Mouse (Mus musculus) lung, postnatal 36 days (tissue): ENCODE measurements around the gene Pbld2.

Source experiments
- DNase-seq: peaks from one replicate; pipeline ENCODE4 v3.0.0; 2022; ENCODE audit warnings: mixed read lengths

Gene Pbld2

DNA sequence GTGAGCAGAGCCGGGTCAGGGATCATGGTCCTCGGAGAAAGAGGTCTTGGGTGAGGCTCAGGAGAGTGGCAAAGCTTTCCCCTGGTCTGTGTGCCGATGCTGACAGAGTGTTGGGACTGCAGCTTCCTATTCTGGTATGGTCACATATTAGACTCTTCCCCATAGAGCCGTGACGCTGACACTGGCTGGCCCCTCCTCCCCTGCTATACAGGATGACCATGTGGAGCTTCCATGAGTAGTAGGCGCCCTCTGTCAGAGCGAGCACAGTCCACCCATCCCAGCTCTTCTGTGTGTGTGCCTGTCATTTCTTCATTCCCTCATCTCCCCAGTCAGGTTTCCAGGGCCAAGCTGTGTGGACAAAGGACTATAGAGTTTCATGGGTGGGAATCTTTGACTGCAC is 39.2 kb downstream of the Pbld2 start:
- DNase-seq = no peak

- no peak for DNase-seq
These were observed 40.4 kb downstream of the Pbld2 start for GRCm38 (mm10) chr10:63064516-63064915.

DNA sequence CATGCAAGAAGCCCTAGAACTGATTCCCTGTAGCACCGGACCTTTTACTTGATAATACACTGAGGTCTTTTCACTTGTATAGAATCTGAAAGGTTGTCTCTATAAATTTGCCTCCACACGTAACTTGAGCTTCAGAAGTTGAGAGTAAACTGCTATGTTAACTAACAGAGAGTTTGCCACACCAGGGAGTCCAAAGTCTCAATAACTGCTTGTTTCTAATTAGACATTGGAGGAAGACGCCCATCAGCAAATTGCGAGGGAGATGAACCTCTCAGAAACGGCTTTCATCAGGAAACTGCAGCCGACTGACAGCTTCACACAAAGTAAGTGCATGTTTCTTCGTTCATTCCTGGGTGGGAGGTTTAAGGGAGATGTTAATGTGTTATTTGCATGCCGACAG is 41.4 kb downstream of the Pbld2 start:
- no peak for DNase-seq

DNA sequence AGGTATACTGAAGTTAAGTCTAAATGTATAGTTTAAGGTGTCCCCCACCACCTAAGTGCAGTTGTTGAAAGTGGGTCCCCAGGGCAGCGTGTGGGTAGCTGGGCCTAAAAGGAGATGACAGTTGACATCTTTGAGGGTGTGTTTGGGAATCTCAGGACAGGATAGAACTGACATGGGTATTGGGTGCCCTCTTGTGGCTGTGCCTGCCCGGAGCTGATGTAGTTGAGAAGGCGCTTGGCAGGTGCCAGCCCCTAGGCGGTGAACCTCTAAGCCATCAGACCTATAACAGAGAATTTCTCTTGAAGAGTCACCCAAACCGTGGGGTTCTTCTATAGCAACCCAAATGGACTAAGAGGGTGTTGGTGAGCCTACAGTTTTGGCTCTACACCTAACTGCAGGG is 41.9 kb downstream of the Pbld2 start:
- DNase-seq = peak; percentile 94

- DNase-seq = no peak
These were observed 62.2 kb downstream of the Pbld2 start for GRCm38 (mm10) chr10:63086304-63086703.

DNA sequence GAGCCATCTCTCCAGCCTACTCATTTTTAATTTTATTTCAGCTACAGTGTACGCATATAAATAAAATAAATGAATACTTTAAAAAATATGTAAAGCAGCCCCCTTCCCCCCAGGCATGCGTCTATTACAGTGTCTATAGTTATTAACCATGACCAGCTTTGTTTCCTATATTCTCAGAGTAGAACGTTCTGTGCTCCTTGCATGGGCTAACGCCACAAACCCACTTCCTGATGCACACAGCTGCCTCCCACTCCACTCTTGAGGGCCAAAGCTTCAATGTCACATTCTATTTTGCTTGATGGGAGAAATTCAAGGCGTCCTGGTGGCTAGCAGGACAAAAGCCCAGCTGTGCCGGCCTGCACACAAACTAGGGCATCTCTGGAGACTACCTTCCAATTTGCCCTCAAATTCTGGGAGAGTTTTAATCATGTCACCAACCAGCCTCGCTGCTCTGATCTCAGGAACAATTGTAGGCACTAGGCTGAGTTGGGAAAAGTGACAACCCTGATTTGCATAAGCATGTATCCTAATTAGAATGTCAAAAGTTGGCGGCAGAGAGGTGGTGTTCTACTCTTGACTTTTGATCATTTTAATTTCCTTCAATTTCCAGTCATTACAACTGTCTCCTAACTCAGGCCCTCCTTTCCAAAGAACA is 65.1 kb downstream of the Pbld2 start:
- no peak for DNase-seq

DNA sequence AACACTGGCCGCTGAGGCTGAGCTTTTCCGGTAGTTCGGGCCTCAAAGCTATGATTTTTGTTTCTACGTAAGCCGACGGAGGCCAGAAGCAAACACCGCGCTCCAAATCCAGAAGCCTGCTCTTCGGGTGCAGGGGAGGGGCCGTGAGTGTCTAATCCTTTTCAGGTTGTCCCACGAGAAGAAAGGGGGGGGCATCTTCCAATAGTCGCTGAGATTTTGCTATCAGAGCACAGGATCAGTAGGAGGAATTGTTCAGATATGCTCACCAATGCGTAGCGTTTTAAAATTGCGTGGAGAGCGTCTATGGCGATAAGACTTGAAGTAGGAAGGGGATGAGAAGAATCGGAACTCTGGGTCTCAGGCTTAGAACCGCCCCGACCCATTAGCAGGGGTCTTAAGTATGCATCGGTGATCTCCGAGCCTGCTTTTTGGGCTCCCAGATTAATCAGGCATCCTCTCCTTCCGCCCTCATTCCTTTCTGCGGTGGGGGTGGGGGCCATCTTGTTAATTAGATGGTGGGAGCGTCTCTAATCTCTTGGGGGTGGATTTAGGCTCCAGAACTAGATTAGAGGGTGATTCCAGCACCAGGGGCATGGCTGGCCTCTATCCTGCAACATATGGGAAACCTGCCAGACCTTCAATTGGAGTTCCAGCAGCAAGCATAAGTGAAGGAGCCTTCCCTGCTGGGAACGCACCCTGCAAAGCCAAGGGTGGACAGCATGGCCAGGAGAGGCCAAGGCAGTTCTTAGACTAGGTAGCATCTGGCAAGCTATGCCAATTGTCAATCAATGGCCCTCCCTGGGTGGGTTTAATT is 65.8 kb downstream of the Pbld2 start:
- no peak for DNase-seq

- DNase-seq = no peak
These were observed 67.8 kb downstream of the Pbld2 start for GRCm38 (mm10) chr10:63091915-63092314.

- DNase-seq = no peak
These were observed 68.8 kb downstream of the Pbld2 start for GRCm38 (mm10) chr10:63092616-63093550.

DNA sequence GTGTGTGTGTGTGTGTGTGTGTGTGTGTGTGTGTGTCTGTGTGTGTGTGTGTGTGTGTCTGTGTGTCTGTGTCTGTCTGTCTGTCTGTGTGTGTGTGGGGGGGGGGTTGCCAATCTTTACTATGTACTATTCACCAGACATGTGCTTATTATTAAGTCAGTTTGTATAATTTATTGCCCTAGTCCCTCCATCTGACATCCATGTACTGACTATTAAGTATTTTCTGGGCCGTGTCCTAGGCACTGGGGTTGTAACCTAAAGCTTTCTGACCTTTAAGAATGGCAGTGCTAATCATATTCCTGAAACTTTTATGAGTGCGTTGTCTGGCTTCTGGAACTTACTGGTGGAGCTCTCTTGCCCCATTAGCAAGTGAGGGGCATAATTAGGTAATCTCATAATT is 72.6 kb downstream of the Pbld2 start:
- DNase-seq = no peak

DNA sequence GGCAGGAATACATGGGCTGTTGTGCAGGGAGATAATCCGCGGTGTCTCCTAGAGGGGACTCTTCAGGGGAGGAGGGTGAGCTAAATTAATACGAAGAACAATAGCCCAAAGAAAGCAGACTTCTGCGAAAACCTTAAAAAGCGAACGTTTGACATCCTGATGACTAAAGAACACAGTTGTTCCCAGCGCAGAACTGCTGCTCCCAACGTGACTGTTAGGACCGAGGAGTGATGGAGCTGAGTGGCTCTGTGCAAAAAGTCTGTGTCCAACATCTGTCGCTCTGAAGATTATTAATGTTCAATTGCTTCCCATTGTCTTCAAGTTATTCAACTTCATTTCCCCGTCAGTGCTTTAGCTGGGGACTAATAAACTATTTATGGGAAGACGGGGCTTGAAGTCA is 74.1 kb downstream of the Pbld2 start:
- no peak for DNase-seq

- DNase-seq = no peak
These were observed 75.4 kb downstream of the Pbld2 start, which contains the start of gene Atoh7 for GRCm38 (mm10) chr10:63099521-63099920. Gene Atoh7 (plus strand): TSS chr10:63099651.

DNA sequence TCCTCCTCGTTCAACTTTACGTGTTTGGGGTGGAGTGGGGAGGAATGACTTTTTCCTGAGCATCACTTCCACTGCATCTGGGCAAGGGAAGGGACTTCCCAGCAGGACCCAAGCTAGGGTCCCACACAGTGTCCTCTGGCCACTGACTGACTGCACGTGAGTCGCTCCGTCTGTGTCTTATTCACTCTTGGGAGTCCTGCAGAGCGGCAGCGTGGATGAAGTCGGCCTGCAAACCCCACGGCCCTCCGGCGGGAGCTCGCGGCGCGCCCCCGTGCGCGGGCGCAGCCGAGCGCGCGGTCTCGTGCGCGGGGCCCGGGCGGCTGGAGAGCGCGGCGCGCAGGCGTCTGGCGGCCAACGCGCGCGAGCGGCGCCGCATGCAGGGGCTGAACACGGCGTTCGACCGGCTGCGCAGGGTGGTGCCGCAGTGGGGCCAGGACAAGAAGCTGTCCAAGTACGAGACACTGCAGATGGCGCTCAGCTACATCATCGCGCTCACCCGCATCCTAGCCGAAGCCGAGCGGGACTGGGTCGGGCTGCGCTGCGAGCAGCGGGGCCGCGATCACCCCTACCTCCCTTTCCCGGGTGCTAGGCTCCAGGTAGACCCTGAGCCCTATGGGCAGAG is 75.9 kb downstream of the Pbld2 start:
- no peak for DNase-seq

- no peak for DNase-seq
These were observed 76.5 kb downstream of the Pbld2 start for GRCm38 (mm10) chr10:63100657-63101056.
